Mouse (Mus musculus) E14TG2a.4 (cell line): ENCODE data around the gene Tspan8.

Experiments used
- CTCF ChIP-seq: conservative IDR thresholded peaks from 2 replicates; pipeline ENCODE4 v1.5.1; 2014; ENCODE audit warnings: low read length
- POU5F1 ChIP-seq: IDR thresholded peaks from 2 replicates; pipeline ENCODE4 v1.6.1; 2014; ENCODE audit warnings: low read length, borderline replicate concordance

GRCm38 (mm10) chr10:115834017-115834416, 17.4 kb downstream of the Tspan8 start:
- no peak for TF ChIP-seq CTCF
- no peak for TF ChIP-seq POU5F1
